Mouse (Mus musculus) adrenal gland, adult 8-10 months (tissue): ENCODE results near the gene Lamtor1. TPM values are rescaled to one million over a fixed set of nuclear protein-coding genes. Genes with fewer than 3 reads are reported as not detected.
A peak's percentile ranks its signal among the peaks of the same experiment; 100 is the strongest.
"Not testable (repeated sequence)": the region's sequence is repeated elsewhere in the genome, so short reads cannot be mapped to it uniquely, and the experiment has no call there.

ENCODE experiments used
- DNase-seq: peaks from one replicate; pipeline ENCODE4 v3.0.0; 2022
- total RNA-seq, 4 experiments: library from RNA; stranded (reverse); gene quantifications; 2 replicates each; pipeline ENCODE4 v1.2.4; 2022

Lamtor1 gene
- total RNA-seq, 4 experiments from 2014 or later = 92.8 to 107 (median 104) TPM

DNA sequence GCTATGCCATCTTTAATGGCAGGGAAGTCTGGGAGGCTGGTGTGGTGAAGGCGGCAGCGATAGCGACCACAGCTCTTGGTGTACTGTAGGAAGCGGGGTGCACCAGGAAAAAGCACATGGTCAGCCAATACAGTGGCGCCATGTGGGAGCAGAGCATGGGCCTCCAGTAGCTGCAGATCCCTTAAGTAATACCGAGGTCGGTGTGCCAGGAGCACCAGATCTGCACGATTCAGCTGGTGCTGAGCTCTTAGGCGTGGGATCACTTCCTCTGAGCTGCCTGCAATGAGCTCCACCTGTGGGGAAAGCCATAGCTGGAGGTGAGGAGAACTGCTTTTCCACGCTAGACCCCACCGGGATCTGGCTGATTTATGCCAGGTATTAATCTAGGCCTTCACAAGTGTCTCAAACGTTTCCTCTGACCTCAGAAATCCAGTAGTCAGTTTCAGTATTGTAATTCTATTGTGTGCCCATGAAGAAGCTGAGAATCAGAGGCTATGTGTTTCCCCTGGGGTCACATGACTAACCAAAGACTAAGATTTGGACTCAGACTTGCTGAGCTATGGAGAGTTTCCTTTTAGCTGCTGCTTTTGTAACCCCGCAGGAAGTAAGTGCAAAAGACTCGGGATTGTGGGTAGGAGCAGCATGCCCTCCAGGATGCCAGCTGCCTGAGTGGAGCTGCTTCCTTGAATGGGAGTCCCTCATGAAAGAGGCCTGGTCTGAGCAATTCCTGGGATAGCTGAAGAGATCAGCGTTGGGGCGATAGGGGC is 5.2 kb upstream of the Lamtor1 start:
- no peak for DNase-seq

DNA sequence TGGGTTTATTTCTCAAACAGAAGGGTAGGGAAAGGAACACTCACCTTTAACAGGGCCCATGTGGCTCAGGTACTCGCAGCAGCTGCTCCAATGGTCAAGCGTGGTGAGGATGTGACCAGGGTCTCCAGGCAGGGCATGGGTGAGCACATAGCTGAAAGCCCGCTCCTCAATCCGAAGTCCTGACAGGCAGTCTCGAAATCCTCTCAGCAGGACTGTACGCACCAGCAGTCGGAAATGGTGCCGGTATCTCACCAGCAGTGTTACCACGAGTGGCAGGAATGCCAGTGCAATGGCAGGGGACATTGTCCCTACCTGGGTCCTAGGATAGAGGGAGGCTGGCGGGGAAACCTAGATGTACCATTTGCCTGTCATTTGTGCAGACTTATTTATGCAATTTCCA is 3.7 kb upstream of the Lamtor1 start:
- DNase-seq = no peak

DNA sequence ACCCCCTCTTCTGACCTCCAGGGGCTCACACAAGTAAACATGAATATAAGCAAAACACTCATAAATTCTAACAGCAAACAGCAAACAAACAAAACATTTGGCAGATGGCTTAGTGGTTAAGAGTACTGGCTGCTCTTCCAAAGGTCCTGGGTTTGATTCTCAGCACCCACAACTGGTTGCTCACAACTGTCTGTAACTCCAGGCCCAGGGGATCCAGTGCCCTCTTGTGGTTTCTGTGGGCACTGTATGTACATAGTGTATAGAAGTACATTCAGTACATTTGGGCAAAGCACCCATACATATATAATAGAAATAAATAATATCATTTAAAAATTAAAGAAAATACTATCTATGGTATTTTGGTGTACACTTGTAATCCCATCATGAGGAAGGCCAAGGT is 2.9 kb upstream of the Lamtor1 start:
- DNase-seq = no peak

DNA sequence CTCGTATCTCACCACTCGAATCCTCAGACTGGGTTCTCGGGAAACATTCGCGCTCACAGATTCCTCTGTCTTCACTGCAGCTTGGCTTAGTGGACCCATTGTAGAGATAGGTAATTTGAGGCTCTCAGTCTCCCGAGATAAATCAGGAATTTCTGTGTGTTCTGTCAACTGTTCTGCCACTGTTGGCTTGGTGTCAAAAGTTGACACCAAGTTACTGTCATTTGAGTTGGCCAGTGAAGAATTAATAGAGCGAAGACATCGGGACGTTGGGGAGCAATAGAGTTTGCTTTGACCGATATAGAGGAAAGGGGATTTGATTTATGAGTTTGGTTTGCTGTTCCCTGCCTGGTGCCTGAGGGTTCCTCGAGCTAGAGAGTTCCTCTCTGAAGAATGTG is 580 bp downstream of the Lamtor1 start, which contains the start of gene Tomt:
Gene Tomt, minus strand, starts transcription at position 73 of the 395 bp plus-strand sequence.
- no peak for DNase-seq

DNA sequence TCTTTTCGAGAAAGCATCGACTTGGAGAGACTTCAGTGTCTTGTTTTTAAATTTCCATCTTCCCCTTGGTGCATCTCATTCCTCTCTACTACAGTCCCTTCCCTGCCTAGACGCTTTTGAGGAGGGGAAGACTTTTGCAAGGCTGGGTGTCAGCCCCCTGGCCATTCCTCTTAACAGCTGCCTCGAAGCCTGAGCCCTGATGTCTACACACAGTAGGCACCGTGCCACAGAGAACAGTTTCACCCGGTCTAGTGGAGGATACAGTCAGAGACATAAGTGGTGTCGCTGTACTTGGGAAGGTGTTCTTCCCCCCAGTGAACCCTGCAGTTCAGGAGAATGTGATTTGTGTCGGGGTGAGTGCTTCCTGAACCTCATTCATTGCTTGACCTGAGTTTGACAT is 992 bp downstream of the Lamtor1 start:
- DNase-seq = no peak

DNA sequence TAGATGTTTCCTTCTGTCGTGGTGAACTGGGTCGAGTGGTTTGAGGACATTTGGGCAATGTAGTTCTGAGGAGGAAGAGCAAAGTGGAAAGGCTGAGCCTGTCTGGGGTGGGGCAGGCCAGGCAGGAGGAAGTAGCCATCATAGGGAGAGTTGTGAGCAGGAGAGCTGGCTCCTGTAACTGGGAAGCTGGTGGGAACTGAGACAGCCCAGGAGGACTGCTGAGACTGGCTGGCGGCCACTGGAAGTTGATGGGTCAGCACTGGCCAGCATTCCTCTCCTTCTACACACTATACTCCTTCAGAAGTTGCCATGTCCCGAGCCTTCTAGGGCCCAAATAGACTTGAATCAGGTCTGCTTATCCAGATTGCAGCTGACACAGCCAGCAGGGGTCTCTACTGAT is 2.7 kb downstream of the Lamtor1 start:
- no peak for DNase-seq

DNA sequence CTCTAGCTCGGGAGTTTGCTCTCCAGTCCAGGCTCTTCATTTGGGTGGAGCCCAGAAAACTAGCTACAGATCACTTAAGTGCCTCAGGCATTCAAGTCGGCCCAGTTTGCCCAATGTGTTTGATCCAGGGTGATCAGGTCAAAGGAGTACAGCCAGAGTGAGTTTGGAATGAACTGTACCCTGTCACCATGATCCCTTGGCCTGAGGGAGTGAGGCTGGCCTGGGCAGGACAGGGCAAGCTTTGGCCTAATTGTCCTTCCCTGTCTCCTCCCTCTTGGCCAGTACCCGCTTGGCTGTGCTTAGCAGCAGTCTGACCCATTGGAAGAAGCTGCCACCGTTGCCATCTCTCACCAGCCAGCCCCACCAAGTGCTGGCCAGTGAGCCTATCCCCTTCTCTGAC is 4.4 kb downstream of the Lamtor1 start:
- no peak for DNase-seq

DNA sequence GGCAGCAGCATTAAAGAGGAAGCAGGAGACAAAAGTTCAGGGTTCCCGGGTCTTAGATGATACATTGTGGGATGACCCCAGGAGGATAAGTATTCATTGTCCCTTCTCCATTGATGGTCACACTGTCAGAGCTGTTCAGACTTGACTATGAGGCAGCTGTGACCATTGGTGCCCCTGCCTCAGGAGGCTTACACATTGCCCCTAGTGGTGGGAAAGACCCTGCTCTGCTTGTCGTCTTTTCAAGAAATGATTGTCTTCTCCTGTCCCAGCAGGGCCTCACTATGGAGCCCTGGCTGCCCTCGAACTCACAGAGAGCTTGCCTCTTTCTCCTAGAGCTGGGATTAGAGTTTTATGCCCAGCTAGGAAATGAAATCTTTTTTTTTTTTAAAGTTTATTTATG is 6.3 kb downstream of the Lamtor1 start:
- no peak for DNase-seq

DNA sequence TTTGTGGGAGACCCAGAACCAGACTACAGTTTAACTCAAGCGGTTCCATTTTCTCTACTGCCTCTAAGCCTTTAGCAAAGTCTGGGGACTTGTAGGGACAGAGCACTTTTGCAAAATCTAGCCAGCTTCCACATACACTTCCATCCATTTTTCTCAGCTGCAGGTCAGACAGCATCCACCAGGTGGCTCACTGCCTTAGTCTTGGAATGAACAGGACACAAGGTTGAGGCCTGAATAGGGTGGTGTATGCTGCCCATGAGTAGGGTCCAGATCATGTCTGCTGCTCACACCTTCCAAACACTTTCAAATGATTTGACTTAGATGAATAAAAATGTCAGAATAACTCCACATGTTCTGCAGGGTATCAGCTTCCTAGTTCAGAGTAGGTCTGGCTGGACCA is 12.4 kb downstream of the Lamtor1 start:
- DNase-seq = no peak

DNA sequence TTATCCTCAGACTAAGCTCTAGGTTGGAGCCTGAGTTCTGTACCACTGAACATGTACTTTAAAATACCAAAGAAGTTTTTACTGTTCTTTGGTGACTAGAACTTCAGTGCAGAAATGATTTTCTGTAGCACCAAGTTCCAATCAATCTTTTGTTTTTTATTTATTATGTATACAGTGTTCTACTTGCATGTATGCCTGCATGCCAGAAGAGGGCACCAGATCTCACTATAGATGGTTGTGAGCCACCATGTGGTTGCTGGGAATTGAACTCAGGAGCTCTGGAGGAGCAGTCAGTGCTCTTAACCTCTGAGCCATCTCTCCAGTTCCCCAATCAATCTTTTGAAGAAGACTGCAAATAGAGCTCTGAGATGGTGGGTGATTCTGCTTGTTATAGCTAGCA is 20.2 kb downstream of the Lamtor1 start:
- not testable (repeated sequence) for DNase-seq

DNA sequence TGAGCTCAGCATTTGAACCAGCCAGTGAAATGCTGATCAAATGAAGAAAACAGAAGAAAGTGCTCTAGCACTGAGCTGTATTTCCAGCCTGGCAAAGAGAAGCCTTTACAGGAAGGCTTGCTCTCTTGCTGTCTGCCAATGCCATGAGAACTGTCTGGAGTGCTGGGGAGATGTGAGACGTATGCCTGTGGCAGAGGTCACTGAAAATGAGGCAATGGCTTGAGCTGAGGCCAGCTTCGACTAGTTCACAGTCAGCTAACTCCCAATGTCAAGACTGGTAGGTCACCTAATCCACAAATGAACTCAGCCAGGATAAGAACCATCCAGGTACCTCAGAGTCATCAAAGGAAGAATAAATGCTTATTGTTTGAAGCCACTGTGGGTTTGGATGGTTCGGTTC is 22.4 kb downstream of the Lamtor1 start:
- DNase-seq = no peak

DNA sequence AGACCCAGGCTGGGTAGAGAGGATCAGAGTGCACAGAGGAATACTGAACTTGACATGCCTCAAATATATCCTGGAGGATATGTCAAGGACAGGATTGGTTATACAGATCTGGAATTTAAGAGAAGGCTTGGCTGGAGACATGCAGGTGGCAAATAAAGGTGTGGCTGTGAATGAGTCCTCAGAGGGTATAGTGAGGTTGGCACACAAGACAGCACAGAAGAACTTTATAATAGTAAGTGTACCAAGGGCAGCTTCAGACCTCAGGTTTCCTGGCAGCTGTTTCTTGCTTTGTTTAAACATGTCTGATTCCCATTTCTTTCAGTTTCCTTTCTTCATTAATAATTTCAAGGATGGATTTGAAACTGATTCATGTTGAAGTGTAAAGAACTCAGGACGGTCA is 26.8 kb downstream of the Lamtor1 start:
- no peak for DNase-seq

DNA sequence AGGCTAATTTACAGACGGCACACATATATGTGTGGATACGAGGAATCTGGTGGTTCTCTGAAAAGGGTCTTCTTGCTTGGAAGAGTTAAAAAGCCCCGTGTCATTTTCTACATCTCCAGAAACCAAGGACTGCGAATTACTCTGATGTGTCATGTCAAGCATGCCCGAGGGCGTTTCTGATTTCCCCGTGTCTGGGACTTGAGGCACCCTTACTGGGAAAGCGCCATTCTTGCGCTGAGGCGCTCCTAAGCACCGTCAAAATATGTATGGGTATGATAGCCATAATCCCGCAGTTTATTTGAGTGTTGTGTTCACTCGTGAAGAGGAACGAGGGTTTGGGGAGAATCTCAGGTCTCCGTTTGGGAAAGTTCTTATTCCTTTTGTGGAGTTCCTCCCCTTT is 27.6 kb downstream of the Lamtor1 start:
- no peak for DNase-seq

DNA sequence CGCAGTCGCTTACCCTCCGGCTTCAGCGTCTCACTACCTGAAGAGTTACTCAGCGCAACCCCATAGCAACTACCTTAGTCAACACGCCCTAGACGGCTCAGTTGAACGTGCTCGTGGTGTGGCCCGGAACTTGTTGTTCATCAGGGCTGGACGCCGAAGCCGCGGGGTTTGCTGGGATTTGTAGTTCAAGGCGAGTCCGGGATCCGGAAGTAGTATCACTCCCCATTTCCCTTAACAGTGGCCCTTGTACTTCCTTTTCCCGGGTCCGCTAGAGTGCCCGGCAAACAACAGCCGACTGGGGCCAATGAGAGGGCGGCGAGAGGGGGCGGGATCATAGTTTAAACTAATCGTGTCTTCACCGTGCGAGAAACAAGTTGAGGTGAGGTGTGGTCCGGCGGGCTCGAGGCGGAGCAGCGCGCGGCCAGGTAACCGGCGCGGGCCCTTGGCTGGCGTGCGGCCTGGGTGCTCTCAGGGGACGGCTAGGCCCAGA is 28.1 kb downstream of the Lamtor1 start, which contains the start of the genes Lrrc51 and Numa1:
Gene Lrrc51, minus strand, starts transcription at position 145 of the 490 bp plus-strand sequence.
Gene Numa1, plus strand, starts transcription at position 361 of the 490 bp plus-strand sequence.
- peak; percentile 98 for DNase-seq

DNA sequence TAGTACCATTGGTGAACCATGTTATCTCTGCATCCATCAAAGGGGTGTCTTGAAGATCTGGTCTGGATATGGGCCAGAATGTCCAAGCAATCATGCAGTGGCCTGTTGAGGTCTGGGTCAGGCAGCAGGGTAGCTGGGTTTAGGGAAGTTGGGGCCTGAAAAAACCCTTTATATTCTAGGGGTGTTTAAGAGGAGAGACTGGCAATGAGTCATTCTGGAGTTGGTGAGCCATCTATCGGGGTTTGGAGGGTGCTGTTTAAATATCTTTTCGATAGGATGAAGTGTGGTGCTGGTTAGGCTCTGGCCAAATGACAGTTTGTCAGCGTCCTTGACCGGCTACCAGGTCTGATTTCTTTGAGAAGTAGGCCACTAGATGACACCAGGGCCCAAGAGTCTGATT is 30.3 kb downstream of the Lamtor1 start:
- no peak for DNase-seq

DNA sequence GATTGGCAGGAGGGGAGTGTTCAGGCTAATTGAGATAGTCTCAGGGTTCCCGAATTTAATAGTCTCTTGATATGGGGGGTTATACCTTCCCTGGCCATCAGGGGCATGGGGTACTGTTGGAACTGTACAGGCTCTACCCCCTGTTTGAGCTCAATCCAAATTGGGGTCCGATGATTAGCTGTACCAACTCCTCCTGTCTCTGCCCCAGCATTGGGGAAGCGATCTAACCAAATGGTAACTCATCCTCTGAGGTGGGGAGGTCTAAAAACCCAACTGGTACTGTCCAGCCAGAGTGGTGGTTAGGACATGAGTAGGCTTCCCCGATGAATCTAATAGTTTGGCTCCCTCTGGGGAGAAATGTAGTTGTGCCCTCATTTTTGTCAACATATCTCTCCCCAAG is 31.3 kb downstream of the Lamtor1 start:
- DNase-seq = no peak

DNA sequence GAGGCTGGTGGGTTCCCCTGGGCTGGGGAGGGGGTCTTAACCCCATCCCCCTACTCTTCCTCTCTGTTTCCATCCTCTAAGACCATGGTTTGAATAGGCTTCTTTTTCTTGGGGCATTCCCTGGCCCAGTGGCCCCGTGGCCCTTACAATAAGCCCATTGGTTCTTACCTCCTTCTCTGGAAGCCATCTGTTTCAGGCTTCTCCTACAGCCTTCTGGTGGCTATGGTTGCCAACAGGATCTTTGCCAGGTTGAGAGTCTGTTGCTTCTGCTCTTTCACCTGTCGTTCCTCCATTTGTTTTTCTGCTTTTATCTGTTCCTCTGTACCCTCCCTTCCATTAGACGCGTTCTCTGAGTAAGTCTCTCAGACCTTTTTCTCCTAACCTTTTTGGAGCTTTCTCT is 31.9 kb downstream of the Lamtor1 start:
- no peak for DNase-seq

DNA sequence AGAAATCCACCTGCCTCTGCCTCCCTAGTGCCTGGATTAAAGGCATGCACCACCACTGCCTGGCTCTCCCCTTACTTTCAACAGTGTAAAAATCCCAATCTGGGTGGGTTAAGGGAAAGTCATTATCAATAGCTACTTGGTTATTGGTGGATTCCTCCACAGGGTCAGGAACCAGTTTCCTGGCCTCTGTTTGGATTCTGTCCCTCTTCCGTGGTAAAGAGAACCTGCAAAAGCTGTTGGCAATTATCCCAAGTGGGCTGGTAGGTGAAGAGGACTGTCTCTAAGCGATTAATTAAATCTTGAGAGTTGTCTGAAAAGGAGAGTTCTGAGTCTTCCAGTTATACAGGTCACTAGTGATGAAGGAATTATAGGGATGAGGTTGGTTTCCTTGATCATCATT is 32.6 kb downstream of the Lamtor1 start:
- no peak for DNase-seq

DNA sequence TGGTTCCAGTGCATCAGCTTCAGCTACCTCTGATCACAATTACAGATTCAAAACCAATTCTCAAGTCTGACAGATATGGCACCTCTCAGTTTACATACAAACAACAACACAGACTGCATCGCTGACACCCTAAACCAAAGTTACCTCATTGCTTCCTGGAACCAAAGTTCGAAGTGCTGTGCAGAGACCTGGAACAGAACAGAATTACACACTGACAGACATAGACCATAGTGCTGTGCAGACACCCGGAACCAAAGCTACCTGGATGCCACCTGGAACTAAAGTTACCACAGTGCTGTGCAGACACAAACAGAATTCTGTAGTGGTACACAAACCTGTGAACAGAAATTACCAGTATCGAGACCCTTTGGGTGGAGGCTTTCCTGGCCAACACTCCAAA is 34.1 kb downstream of the Lamtor1 start:
- DNase-seq = no peak

DNA sequence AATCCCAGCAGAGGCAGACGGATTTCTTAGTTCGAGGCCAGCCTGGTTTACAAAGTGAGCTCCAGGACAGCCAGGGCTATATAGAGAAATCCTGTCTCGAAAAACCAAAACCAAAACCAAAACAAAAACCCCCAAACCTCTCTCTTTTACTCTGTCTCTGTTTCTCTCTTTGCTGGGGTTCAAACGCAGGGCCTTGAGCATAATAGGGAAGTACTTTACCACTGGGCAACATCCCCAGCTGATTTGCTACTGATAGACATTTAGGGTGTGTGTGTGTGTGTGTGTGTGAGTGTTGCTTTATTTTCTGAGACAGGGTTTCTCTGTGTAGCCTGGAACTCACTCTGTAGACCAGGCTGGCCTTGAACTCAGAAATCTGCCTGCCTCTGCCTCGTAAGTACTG is 43.3 kb downstream of the Lamtor1 start:
- DNase-seq = not testable (repeated sequence)

DNA sequence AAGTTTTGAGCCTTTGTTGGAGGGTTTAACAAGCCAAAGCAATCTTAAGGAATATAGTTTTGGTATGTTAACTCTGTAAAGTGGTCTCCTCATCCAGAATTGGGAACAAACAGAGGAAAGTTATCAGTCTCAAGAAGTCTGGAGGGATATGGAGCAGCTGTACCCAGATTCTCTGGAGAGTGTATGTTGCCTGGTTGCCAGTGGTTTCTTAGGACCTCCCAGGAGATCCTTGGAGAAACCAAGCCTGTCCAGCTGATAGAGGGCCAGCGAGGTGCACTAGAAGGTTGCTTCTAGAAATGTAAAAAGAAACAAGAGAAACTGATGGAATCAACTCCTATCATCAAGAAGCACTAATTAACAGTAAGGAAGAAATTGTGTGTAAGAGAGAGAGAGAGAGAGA is 45.9 kb downstream of the Lamtor1 start:
- no peak for DNase-seq

DNA sequence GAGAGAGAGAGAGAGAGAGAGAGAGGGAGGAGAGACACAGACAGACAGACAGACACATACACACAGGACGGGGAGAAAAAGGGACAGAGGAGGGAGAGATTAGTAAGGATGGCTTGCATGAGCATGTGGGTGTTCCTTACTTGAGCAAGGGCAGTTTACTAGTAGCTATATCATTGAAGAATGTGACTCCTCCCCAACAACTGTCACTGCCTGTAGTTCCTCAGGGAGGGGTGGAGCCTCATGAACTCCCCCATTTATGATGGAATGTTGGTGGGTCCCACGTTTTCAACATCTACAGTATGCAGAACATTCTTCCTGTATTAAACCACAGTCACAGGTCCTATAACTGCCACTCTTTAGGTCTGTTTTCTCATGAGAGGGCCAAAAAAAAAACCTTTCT is 46.4 kb downstream of the Lamtor1 start:
- no peak for DNase-seq

DNA sequence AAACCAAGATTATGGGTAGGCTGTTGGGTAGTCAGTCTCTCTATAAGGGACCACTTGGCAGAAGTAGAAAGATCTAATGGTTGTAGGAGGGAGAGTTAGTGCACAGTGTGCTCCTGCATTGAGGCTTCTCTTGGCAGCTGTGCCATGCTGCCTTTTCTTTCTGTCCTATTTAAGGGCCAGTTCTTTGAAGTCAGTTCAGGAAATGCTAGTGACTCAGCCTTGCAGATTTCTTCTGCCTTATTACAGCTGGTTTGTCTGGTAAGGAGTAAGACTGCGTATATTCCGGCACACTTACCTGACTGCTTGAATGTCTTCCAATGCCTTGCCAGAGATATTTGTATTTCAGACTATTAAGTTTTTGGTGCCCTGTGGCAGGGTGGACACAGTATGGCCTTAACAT is 48.5 kb downstream of the Lamtor1 start:
- DNase-seq = no peak

DNA sequence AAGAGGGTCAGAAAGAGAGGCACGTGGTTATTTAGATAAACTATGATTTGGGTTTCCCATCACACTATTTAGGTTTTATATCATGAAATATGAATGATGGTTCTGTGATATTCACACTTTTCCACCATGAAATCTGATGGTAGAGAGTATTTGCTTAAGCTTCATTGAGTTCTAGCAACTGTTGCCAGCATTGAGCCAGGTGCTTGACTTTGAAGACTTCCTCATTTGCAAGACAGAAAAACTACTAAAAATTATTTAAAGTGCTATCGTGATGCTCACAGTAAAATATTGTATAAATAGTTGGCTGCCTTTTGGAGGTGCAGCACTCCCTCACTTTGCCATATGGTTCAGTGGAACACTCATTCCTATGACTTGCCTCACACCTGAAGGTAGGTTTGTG is 49.6 kb downstream of the Lamtor1 start:
- no peak for DNase-seq

DNA sequence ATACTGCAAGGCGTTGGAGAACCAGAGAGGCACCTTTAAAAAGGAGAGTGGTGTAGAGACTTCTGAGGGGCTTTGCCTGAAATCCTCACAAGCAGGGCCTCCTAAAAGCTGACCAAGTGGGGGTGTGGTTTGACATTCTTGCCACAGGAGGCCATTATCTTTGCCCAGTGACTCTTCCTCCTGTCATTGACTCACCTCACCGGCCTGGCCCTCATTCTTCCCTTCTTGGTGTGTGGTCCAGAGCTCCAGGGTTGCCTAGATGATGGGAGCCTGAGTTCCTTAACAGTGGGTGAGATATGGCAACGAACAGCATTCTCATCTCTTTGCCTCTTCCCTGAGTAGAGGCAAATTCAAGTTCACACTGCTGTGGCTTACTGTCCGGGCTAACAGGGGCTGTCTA is 50.2 kb downstream of the Lamtor1 start:
- no peak for DNase-seq
